Mouse (Mus musculus) splenic B cell, adult 2 months (primary cell): ENCODE data around the gene Itga9.

Source experiments
- DNase-seq: peaks from one replicate; pipeline ENCODE4 v3.0.0-alpha.2; 2011; ENCODE audit warnings: low read depth, low spot score
- H3K27me3 ChIP-seq: 2 replicates; pipeline ENCODE4 v1.6.1; 2012; ENCODE audit warnings: mild to moderate bottlenecking, low read length, moderate library complexity, mixed read lengths; ENCODE audit not compliant: control insufficient read depth, poor library complexity, insufficient read depth, severe bottlenecking
- H3K36me3 ChIP-seq: 2 replicates; pipeline ENCODE4 v1.6.1; 2012; ENCODE audit warnings: mild to moderate bottlenecking, low read length, moderate library complexity, mixed read lengths; ENCODE audit not compliant: control insufficient read depth, poor library complexity, insufficient read depth, severe bottlenecking

Itga9 gene

GRCm38 (mm10) chr9:118606148-118606816 lies at the start of gene Itga9:
Gene Itga9 (plus strand): TSS chr9:118606690.
- H3K36me3 ChIP-seq, result no peaks in the 10 kb centered on the region
- peak; percentile 78 for DNase-seq
- H3K27me3 ChIP-seq, result no peaks in the 10 kb centered on the region

DNA sequence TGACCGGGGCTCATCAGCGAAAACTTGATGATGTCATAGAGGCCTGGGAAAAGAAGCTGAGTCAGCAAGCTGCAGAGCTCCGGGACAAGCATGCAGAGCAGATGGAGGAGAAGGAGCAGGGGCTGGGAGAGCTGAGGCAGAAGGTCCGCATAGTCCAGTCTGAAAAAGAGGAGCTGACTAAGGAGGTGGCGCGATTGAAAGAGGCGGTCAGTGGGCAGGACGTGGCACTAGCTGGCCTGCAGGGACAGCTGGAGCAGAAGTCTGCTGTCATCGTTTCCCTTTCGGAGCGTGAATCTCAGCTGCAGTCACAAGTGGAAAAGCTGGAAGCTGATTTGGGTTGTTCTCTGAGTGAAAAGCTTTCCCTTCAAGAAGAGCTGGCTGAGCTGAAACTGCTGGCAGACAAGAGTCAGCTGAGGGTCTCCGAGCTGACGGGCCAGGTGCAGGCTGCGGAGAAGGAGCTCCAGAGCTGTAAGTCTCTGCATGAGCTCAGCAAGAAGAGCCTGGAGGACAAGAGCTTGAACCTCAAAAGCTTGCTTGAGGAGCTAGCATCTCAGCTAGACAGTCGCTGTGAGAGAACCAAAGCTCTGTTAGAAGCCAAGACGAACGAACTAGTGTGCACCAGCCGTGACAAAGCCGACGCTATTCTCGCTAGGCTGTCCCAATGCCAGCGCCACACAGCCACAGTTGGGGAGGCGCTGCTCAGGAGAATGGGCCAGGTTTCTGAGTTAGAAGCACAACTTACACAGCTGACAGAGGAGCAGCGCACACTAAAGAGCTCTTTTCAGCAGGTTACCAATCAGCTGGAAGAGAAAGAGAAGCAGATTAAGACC lies 49.3 kb upstream of the Itga9 start:
- no peak for DNase-seq
- peaks cover 7% of the 10 kb centered on the region for H3K36me3 ChIP-seq
- no peaks in the 10 kb centered on the region for H3K27me3 ChIP-seq

DNA sequence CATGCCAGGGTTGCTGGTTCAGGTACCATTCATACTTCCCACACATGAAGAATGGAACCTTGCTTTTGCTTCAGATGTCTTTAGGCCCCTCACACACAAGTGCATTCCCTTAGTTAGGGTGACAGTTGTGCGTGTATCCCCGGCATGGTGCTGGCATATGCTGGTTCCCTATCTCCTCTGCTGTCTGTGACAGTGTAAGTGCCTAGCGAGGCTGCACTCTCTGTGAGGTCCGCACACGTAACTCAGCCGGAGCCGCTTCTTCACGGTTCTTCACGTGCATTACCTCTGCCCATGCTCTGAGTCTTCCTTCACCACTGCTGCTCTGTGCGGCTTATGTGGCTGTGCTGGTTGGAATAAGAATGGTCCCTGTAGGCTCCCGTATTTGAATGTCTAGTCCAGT lies 43.1 kb upstream of the Itga9 start:
- Histone ChIP-seq H3K27me3 (no peaks in the 10 kb centered on the region), H3K36me3 (peaks cover 11% of the 10 kb centered on the region)
- no peak for DNase-seq

GRCm38 (mm10) chr9:118563866-118564265 lies 42.6 kb upstream of the Itga9 start:
- H3K27me3 ChIP-seq, result no peaks in the 10 kb centered on the region
- DNase-seq, result no peak
- peaks cover 11% of the 10 kb centered on the region for H3K36me3 ChIP-seq

- H3K27me3 ChIP-seq, result no peaks in the 10 kb centered on the region
These were observed 41.8 kb upstream of the Itga9 start for GRCm38 (mm10) chr9:118564696-118565095.

GRCm38 (mm10) chr9:118569328-118569727 lies 37.2 kb upstream of the Itga9 start:
- H3K27me3 ChIP-seq, result no peaks in the 10 kb centered on the region
- DNase-seq, result no peak
- H3K36me3 ChIP-seq, result peaks cover 26% of the 10 kb centered on the region

More at GRCm38 (mm10) chr9:118564696-118565095, 41.8 kb upstream of the Itga9 start:
- H3K36me3 ChIP-seq, result peaks cover 16% of the 10 kb centered on the region; the same call in 1 of the 2 replicates
- no peak for DNase-seq

DNA sequence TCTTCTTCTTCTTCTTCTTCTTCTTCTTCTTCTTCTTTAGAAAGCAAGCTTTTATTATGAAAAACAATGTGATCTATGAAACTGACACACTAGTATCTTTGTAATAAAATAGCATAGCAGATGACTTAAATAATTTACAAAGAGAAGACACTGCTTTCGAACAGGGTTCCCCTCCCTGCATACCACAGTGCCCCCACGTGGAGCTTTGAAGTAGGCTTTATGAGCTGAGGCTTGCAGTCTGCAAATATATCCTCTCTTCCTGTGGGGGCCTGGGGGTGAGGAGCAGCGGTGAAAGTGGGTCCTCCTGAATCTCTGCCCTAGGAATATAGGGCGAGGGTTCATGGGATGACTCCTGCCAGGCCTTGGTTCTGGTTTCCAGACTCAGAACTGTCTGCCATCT lies 35.6 kb upstream of the Itga9 start:
- DNase-seq, result no peak
- Histone ChIP-seq H3K27me3 (no peaks in the 10 kb centered on the region), H3K36me3 (peaks cover 27% of the 10 kb centered on the region)

GRCm38 (mm10) chr9:118571701-118572100 lies 34.8 kb upstream of the Itga9 start:
- peaks cover 27% of the 10 kb centered on the region for H3K36me3 ChIP-seq
- no peak for DNase-seq
- H3K27me3 ChIP-seq, result no peaks in the 10 kb centered on the region

DNA sequence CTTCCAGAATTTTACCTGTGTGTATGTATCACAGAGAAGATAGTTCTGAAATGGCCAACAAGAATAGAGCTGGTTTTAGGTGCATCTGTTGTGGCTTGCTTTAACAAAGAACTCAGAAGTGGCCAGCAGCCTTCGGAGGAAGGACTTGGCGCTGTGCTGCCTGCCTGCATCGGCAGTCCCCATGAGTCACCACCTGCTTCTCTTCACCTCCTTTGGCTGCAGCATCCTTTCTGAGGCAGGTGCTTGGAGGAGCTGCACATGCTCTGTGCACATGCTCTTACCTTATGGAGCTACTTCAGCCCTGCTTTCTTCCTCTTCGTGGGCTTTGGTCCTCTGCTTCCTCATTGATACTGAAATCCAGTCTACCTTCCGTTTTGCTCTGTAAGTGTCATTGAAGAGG lies 31.6 kb upstream of the Itga9 start:
- no peak for DNase-seq
- peaks cover 20% of the 10 kb centered on the region for H3K36me3 ChIP-seq
- H3K27me3 ChIP-seq, result no peaks in the 10 kb centered on the region

DNA sequence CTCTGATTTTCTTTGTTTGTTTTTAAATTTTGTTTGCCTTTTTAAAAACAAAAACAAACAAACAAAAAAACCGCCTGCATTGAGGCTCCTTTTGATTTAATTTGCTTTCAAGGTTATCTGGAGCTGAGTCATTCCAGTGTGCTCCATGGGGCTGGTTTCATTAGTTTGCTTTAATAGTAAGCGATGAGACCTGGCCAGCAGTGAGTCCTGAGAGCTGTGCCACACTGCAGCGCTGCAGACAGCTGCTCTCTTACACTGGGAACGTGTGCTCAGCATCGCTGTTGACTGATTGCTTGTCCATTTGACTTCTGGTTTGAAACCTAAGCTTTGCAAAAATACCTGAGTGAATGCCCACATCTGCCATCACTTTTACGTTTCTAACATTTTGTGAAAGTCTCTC lies 26.1 kb upstream of the Itga9 start:
- no peak for DNase-seq
- no peaks in the 10 kb centered on the region for H3K27me3 ChIP-seq

DNA sequence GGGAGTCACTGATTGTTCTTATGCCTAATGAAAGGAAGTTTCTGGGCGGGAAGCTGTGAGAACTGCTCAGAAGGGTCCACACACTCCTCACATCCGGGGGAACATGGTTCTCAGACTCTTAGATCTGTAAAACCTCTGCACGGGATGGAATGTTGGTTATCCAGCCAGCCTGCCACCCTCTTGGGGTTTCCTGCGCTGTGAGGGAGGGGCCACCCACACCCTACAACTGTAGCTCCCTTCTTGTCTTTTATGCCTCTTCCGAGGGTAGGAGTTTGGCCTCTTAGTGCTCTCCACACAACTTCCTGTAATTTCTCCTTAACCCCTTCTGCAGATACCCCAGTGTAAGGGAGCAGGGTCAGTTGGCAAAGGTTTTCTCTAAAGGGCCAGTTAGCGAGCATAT lies 23.7 kb upstream of the Itga9 start:
- Histone ChIP-seq H3K27me3 (no peaks in the 10 kb centered on the region), H3K36me3 (peaks cover 3% of the 10 kb centered on the region)
- no peak for DNase-seq

More for the DNA sequence above, 26.1 kb upstream of the Itga9 start:
- H3K36me3 ChIP-seq, result peaks cover 4% of the 10 kb centered on the region

GRCm38 (mm10) chr9:118584838-118585237 lies 21.7 kb upstream of the Itga9 start:
- H3K27me3 ChIP-seq, result no peaks in the 10 kb centered on the region
- H3K36me3 ChIP-seq, result peaks cover 2% of the 10 kb centered on the region
- DNase-seq, result no peak

DNA sequence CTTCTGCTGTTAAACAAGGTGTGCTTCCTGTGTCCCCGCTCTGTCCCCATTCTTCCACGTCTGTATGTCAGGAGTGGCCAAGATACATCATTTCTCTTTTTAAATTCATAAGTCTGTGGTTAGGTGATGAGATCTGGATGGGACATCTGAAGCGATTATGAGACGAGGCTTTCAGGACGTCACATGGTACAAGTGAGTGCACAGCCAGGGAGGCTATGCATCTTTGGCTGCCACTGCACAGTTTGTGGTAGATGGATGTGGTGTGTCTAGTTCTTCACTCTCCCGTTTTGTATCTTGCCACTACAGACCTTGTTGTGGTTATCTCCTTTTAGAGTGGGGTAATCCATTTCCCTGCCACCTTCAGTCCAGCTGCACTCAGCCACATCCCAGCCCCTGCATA lies 20.5 kb upstream of the Itga9 start:
- H3K27me3 ChIP-seq, result no peaks in the 10 kb centered on the region
- H3K36me3 ChIP-seq, result peaks cover 2% of the 10 kb centered on the region
- no peak for DNase-seq

DNA sequence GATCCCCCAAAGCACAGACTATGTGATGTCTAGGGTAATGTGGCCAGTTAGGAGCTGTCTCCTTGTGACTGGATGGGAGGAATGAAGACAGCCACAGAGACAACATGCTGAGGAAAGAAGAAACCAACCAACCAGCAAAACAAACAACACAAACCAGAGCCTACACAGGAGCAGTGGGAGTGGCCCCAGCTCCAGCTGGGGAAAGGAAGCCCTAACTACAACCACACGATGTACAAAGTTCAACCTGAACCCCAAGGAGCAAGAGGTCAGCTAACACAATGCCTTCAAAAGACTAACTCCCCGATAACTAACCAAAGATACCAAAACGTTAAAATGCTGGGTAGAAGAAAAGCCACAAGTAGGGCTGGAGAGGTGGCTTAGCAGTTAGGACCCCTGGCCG lies 19.4 kb upstream of the Itga9 start:
- DNase-seq, result no peak
- Histone ChIP-seq H3K36me3 (peaks cover 2% of the 10 kb centered on the region; the same call in 1 of the 2 replicates), H3K27me3 (no peaks in the 10 kb centered on the region)

GRCm38 (mm10) chr9:118589249-118589648 lies 17.2 kb upstream of the Itga9 start:
- Histone ChIP-seq H3K36me3 (no peaks in the 10 kb centered on the region), H3K27me3 (no peaks in the 10 kb centered on the region)
- DNase-seq, result peak; percentile 21
